Mouse (Mus musculus) ZHBTc4 (cell line): ENCODE measurements around the gene Mlkl.

Source experiments
- DNase-seq: peaks from one replicate; pipeline ENCODE4 v3.0.0-alpha.2; 2011; ENCODE audit warnings: low read depth, low spot score

Gene Mlkl

DNA sequence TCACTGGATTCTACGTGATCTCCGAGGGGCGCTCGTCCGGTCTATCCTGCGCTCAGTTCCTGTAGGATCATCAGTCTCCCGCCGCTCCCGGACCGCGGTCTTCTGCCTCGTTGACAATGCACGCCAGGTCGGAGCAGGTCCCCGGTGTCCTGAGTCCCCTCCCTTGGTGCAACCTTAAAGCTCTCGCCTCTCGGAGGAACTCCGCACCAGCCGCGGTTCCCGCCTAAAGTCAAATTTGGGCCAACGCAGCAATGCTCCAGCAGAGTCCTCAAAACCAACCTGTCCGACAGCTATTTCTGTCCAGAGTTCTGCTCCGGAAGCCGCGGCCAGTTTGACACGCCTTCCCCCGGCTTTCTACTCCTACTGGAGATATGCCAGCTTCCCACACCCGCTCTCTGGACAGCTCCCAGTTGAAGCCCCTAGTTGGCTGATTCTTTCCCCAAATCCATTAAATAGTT is at the start of gene Mlkl:
Gene Mlkl, minus strand, starts transcription at position 288 of the 458 bp plus-strand sequence.
- peak; percentile 64 for DNase-seq

DNA sequence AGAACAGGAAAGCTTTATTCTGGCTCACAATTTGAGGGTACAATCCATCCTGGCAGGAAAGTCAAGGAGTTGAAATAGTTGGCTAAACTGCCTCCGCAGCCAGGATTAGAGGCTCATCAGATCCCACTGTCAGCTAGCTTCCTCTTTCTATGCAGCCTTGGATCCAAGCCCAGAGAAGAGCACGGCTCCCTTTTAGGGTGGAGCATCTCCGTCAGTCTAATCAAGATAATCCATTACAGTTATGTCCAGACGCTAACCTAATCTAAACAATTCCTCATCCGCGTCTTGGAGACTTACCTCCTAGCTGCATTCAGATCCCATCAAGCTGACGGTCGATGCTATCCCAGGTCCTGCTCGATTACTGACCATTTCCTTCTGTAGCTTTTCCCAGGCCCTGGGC is 47.9 kb upstream of the Mlkl start:
- DNase-seq, result no peak

DNA sequence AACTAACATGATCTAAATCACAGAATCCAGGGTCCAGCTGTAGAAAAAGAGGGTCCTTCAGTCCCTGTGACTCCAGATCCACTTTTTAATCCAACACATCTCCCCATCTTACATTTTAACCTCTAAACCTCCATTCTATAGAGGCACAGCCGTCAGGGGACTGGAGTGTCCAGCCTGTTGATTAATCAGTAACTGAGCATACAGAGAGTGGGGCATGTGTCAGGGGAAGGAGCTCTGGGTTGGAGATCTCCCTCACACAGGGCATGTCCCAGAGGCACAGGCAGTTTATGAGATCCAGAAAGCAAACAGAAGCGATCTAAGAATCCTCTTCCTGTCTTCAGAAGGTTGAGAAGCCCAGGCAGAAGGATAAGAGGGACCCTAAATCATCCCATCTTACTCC is 46.7 kb upstream of the Mlkl start:
- DNase-seq, result no peak

DNA sequence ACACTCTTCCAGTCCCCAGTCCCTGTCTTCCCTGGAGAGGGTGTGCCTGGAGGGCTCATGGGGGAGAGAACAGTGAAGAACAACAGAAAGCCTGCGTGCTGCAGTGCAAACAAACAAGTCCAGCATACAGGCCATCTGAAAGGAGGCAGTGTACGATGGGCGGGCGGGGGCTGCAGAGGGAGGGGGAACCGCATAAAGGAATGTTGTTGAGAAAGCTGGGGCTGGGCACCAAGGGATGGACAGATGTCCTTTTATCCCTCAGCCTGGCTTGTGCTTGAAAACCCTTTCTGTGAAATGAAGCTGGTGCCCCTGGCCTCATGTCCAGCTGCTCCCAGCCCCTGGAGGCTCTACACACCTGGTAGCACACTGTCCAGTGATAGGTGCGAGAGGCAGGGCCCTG is 37.2 kb upstream of the Mlkl start:
- DNase-seq, result no peak

DNA sequence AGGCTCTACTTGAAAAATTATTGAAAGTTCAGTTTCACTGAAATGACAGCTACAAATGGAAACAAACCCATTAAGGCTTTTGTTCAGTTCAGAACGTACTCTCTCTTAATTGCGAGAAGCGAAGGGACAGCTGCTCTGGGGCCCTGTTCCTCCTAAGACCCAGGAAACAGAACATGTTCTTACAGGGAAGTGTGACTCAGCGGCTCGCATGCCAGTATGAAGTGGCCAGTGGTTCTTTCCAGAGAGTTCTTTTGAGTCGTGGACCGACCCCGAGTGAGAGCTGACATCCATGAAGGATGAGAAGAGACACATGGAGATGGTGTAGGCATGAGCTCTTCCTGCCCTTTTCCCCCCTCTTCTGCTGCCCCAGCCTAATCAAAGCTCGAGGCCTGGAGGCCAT is 31.7 kb upstream of the Mlkl start:
- DNase-seq, result no peak

DNA sequence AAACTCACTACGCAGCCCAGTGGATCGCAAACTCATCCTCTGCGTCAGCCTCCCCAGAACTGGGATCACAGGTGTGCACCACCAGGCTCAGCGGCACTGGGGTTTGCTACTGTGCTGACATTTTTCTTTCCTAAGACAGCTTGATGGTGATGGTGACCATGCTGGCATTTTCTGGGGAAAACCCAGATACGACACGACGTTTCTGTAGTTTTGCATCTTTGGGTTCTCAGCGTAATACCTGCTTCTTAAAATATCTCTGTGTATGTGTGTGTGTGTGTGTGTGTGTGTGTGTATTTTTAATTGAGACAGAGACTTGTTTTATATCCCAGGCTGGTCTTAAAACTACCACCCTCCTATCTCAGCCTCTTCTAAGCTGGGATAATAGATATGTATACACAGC is 29.4 kb upstream of the Mlkl start:
- no peak for DNase-seq

DNA sequence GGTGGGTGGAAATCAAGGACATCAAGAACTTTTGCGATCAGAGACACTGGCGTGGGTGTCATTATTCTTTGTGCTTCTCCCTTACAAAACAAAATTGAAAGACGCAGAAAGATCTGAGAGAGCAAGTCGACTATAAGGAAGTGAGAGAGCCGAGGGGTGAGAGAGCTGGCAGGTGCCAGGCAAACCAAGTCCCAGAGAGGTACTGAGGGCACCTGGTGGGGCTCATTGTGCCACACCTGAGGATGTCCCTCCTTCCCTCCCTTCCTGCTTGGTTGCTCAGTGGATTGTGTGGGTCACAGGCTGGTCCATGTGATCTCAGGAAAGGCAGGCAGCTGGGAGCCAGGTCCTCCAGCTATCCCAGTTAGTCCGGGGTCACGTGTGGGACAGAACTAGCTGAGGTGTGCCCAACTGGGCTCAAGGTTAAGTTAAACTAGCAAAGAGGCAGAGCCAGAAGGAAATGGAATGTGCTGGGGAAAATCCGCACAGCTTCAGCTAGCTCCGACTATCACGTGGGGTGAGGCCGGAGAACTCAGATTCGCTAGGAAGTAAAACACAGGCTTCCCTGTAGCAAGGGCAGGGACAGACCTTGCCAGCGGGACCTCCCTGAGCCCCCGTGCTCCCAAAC is 28.7 kb upstream of the Mlkl start:
- peak; percentile 70 for DNase-seq

DNA sequence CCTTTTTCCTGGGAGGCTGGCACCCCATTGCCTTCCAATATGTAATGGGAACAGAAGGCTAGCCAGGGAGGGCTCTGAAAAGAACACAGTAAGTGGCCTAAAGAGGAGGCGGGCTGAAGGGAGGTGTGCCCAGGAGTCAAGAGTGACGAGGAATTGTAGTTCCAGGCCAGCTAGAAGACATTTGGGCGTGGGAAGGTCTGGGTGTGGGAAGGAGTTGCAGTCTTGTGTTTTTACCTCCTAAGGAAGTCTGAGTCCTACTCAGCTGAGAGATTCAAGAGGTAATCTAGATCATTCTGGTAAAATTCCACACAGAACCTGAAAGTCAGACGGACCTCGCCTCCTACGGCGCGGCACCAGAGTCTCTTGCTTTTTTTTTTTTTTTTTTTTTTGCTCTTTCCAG is 25.5 kb upstream of the Mlkl start:
- peak; percentile 17 for DNase-seq

DNA sequence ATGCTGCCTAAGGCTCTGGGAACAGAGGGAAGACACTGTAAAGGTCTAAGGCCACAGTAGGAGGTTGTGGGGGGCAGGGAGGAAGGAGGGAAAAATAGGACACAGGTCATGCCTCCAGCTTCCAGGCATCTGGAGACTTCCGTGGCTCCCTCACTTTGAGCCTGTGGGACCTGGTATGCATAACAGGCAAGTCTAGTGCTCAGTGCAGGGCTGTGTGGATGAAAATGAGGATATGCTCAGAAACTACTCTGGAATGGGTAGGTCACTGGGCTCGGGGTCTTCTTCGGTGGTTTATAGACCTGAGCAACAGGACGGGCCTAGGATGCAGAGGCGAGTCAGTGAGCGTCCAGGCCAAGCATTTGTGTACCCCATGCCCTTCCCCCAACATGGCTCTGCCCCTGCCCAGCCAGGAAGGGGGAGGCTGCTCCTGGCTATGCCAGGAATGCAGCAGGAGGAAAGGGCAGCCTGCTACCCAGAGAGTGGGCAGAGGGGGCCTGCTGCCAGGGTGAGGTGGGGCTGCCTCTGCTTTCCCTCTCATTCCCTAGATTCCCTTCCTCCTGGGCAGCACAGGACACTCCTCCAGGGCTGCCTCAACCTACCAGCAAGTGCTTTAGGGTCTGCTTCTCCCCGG is 22.7 kb upstream of the Mlkl start:
- no peak for DNase-seq

DNA sequence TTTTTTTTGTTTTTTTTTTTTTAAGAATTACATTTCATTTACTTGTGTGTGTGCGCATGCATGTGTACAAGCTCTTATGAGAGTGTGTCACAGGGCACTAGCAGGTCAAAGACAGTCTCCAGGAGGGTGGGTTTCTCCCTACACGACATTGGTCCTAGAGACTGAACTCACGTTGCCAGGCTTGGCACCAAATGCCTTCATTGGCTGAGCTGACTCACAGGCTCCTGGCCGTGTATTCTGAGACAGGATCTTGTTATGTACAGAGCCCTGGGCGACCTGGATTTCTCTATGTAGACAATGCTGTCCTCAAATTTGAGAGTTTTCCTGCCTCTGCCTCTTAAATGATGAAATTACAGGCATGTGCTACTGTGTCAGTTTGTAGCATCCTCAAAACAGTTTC is 22.0 kb upstream of the Mlkl start:
- DNase-seq, result no peak

DNA sequence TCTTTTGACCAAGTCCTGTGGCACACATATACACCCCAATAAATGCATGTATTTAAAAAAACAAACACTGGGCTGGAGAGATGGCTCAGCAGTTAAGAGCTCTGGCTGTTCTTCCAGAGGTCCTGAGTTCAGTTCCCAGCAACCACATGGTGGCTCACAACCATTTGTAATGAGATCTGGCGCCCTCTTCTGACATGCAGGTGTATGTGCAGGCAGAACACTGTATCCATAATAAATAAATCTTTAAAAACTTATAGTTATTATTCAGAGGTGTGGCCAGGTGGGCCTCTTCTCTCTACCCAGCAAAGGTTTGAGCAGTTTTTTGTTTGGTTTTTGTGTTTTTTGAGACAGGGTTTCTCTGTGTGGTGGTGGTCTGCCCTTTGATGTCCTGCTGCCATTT is 20.9 kb upstream of the Mlkl start:
- no peak for DNase-seq

DNA sequence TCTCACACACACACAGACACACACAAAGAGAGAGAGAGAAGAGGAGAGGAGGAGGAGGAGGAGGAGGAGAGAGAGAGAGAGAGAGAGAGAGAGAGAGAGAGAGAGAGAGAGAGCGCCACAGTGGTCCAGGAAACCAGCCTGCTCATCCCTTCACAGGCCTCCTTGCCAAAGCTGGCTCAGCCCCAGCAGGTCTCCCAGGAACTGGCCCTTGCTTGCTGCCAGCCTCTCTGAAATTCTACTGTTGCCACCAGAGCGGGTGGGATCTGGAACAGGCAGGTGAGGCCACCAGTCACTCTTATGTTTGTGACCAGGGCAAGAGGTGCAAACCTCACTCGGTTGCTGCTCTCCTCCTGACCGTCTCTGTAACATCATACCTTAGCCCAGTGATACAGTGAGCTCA is 19.5 kb upstream of the Mlkl start:
- DNase-seq, result no peak

DNA sequence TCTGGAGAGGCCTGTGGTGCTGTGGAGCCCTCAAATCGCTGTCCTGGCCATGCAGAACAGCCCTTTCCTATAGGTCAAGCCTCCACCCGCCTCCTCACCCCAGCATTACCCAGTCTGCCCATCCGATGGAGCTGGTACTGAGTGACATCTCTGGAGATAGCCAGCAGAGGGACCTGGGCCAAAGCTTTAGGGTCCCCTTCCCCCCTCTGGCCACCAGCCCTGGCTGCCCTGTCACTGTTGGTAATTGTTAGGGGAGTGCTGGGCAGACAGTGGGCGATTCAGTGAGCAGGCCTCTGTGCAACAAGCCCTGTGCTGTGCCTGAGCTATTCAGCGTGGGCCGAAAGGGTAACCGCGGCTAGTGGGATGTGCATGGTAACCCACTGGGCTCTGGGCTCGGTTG is 15.5 kb upstream of the Mlkl start:
- DNase-seq, result no peak

DNA sequence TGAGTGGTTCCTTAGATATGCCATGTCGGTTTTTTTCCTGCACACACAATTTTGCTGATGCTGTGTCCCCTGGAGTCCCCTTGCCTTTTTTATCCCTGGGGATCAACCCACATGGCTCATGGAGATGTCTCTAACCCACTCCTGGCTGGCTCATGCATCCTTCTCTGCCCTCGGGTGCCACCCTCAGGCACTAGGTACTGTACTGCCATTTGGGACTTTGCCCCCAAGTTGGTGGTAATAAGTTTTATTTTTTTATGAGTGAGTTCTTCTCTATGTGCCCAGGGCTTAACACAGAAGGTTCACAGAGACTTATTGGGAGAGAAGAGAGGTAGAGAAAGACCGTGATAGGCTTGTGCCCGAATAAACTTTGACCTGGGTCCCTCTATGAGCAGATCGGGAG is 14.3 kb upstream of the Mlkl start:
- DNase-seq, result no peak

DNA sequence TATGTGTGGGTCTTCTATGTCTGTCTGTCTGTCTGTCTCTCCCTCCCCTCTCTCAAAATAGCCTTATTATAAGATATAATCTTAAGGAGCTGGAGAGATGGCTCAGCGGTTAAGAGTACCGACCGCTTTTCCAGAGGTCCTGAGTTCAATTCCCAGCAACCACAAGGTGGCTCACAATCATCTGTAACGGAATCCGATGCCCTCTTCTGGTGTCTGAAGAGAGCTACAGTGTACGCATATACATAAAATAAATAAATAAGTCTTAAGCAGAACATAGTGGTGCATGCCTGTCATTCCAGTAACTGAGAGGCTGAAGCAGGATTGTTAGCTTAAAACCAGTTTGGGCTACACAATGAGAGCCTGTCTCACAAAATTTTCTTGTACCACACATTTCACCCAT is 12.6 kb upstream of the Mlkl start:
- peak; percentile 32 for DNase-seq

DNA sequence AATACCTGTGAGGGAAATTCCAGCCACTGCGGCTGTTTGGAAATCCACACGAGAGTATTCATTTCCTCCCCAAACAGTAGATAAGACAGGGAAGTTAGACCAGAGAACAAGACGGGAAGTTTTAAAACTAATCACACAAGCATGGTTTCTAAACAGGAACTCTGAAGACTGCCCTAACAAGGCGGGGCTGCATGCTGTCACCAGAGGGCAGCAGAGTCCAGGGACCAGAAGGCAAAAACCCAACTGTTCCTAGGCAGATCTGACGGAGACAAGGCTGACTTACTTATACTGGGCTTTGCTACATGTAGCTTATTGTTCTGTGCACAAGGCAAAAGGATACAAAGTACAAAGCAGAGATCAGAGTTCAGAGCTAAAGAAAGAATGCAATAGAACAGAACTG is 5.2 kb upstream of the Mlkl start:
- peak; percentile 78 for DNase-seq

DNA sequence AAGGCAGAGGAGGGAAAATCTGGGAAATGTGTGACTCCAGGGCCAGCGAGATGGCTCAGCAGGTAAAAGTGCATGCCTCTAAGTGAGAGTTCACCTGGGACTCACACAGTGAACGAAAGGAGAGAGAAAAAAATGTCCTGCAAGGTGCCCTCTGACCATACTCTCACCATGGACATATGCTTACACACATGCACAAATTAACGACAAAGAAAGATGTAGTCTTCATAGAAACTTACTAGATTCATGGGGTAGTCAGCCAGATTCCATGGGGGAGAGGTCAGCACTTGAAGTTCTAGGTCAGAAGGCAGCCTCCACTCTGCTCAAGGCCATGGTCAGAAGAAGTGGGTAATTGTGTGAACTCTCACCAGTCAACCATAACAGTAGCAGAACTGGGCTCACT is 2.2 kb upstream of the Mlkl start:
- DNase-seq, result no peak

DNA sequence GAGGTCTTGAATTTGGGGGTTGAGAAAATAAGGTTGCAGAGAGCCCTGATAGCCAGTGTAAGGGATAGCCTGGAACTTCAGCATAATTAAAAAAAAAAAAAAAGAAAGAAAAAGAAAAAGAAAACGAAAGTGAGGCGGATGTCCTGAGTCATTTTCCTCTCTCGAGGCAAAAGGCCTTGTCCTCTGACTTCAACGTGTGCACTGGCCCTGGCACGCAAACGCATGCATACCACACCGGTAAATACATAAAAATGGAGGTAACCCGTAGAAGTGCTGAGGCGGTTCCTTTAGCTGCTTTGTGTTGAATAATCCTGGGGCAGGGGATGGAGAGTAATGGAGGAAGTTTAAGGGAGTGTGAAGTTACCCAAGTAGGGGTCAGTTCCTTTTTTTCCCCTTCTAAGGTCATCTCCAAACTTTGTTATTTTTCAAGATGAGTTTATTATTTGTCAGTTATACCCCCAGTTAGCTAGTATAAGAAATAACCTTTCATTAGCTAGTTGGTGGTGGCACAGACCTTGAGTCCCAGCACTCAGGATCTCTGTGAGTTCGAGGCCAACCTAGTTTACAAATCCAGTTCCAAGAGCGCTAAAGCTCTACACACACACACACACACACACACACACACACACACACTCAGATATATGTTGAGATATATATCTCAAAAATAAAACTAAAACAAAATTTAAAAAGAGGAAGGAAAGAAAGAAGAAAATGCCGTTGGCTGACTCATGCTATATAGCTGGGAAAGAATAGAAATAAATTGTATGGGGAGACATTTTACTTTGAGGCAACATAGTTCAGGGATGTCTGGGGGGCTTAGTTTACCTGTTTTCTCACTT is 612 bp upstream of the Mlkl start:
- no peak for DNase-seq

DNA sequence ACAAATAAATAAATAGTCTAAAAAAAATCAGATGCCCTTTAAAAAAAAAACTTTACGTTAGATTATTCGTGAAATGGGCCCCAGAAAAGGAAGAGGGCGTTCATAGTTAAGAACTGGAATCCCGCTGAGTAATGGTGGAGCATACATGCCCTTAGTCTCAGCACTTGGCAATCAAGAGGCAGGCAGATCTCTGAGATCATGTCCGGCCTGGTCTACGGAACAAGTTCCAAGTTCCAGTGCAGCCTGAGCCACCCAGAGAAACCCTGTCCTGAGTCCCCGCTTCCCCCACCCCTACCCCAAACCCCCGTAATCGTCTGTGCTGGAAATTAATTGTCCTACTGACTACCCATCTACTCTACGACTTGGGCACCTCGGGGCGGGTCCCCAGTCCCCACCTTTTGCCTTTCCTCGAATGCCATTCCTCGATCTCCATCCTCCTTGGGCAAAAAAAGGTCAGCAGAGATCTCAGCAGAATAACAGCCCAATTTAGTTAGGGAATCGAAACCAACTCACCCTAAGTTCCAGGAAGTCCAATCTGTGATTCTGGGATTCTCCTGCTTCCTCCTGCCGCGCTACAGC is 577 bp downstream of the Mlkl start:
- no peak for DNase-seq

DNA sequence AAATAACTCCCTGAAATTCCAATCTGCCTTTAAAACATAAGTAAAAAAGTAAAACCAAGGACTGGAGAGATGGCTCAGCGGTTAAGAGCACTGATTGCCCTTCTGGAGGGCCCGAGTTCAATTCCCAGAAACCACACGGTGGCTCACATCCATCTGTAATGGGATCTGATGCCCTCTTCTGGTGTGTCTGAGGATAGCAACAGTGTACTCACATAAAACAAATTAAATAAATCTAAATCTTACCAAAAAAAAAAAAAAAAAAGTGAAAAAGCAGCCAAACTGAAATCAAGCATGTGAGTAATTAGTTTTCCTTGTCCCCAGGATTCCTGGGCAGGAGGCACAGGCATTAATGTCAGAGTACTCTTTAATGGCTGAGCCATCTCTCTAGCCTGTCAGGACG is 1.3 kb downstream of the Mlkl start:
- DNase-seq, result no peak

DNA sequence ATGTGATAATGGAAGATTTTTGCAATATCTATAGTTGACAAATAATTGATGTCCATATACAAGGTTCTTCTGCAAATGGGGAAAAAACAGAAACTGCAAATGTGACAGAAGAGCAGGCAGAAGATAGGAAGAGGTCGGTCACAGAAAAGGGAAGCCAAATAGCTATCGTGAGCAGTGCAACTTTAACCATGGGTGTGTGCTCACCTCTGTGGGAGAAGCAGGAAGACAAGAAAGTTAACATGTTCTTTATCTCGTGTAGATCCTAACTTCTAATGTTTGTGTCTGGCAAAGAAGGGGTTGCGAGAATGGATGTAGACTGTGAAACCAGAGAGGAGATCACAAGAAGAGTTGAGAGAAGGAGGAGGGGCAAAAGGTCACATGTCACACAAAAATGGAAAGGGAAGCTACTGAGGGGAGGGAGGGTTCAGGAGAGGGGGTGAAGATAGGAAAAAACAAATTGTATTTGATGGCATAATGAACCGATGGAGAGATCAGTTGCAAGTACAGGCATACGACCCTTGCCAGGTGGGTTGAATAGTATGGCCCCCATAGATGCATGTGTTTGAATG is 12.7 kb downstream of the Mlkl start:
- no peak for DNase-seq

DNA sequence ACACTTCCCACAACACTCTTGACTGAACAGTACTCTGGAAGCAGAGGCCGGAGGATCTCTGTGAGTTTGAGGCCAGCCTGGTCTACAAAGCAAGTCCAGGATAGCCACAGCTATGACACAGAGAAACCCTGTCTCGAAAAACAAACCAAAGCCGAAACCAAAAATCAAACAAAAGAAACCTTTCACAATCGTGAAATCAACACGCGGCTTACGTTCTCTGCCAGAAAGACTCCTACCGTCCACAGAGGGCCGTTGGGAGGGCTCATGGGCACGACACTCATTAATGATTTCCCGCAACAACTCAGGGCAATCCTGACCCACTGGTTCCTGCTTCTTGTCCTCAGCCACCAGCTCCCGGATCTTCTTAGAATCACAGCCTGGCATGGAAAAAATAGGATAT is 23.2 kb downstream of the Mlkl start:
- DNase-seq, result no peak
